Mouse (Mus musculus) hindbrain, embryonic 14.5 days (tissue): ENCODE measurements at regions not wholly inside any gene's neighbourhood (a gene's known extent, or its start where the extent isn't known, plus 50 kb on each side); places are given as distances from the start of the nearest gene placed in this dataset.

Source experiments
- ATAC-seq: fragments of 200-750 bp; cut with Nextera tagmentation; 2 replicates; pipeline ENCODE4 v1.8.0; 2017; ENCODE audit warnings: moderate number of reproducible peaks, mild to moderate bottlenecking, moderate TSS enrichment, moderate library complexity; ENCODE audit not compliant: low FRiP score
- DNase-seq: peaks from one replicate; pipeline ENCODE4 v3.0.0-alpha.2; 2015; ENCODE audit warnings: low spot score
- H3K27ac ChIP-seq: fragments of 300-500 bp; sonication (generic); 2 replicates; pipeline ENCODE4 v1.5.1; 2014; ENCODE audit warnings: mild to moderate bottlenecking, moderate library complexity
- H3K27me3 ChIP-seq: fragments of 300-500 bp; sonication (generic); 2 replicates; pipeline ENCODE4 v1.6.1; 2014; ENCODE audit warnings: mild to moderate bottlenecking, low read length, mixed read lengths; ENCODE audit not compliant: control insufficient read depth, insufficient read depth
- H3K36me3 ChIP-seq: fragments of 300-500 bp; sonication (generic); replicated peaks from 2 replicates; pipeline ENCODE4 v1.6.1; 2014; ENCODE audit not compliant: control insufficient read depth, insufficient read depth
- H3K4me1 ChIP-seq: fragments of 300-500 bp; sonication (generic); replicated peaks from 2 replicates; pipeline ENCODE4 v1.6.1; 2014; ENCODE audit warnings: antibody characterized with exemption, low read length, mixed read lengths; ENCODE audit not compliant: control insufficient read depth, insufficient read depth
- H3K4me2 ChIP-seq: fragments of 300-500 bp; sonication (generic); replicated peaks from 2 replicates; pipeline ENCODE4 v1.6.1; 2014; ENCODE audit warnings: mild to moderate bottlenecking, moderate library complexity
- H3K4me3 ChIP-seq: fragments of 300-500 bp; sonication (generic); replicated peaks from 2 replicates; pipeline ENCODE4 v1.5.1; 2014; ENCODE audit warnings: mild to moderate bottlenecking, low read length
- H3K9ac ChIP-seq: fragments of 300-500 bp; sonication (generic); 2 replicates; pipeline ENCODE4 v1.6.1; 2014
- H3K9me3 ChIP-seq: fragments of 300-500 bp; sonication (generic); 2 replicates; pipeline ENCODE4 v1.6.1; 2016; ENCODE audit warnings: low read length; ENCODE audit not compliant: control insufficient read depth
- WGBS: fragments of 180-500 bp; shearing (Covaris S2); extraction: QIAGEN DNeasy Blood & Tissue Kit; methylation state at CpG from one replicate; pipeline ENCODE4 v1.1.7; 2014; 5-methylcytosine and 5-hydroxymethylcytosine counted together

DNA sequence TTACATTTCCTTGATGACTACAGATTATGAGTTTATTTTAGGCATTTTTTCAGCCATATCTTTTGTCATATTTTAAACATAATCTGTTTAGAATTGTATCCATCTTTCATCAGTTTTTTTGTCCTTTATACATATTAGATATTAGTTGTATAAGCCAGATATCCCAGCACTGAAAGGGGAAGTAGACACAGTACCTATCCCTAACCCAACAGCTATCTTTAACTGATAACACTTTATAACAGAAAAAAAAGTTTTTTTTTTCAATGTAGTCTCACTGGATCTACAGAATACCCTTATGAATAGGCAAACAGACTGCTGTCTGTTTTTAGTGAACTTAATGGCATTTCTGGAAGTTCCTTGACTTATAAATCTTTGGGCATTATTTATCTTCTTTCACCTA is 1152.1 kb upstream of the Fam98a start:
- Histone ChIP-seq H3K36me3 (no peaks in the 10 kb centered on the region), H3K4me3 (no peak overlapping the region), H3K27ac (no peak overlapping the region), H3K4me1 (no peaks in the 10 kb centered on the region), H3K9me3 (no peaks in the 10 kb centered on the region), H3K27me3 (no peaks in the 10 kb centered on the region), H3K9ac (no peak overlapping the region), H3K4me2 (no peak overlapping the region)
- DNase-seq, result no peak
- no peak for ATAC-seq

DNA sequence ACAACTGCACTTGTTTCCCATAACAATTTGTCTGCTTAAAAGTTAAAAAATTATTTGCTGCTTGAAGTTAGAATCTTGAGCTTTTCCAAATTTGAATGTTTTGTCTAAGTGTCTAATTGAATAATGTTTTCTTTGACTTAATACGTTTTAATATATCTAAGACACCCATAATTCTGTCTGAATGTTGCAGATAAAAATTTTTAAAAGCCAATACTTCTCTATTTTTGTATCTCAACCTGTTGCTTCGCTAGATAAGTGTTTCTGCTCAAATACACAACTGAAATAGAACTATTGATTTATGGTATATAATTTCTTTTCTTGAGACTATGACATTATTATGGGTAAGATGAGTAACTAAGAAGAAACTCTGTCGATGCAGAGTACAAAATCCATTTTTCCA is 1144.5 kb upstream of the Fam98a start:
- H3K4me2 ChIP-seq, result no peak overlapping the region
- H3K4me1 ChIP-seq, result no peaks in the 10 kb centered on the region
- no peak overlapping the region for H3K4me3 ChIP-seq
- H3K9ac ChIP-seq, result no peak overlapping the region
- DNase-seq, result no peak
- 79% methylated on average over 3 of the region's 3 CpGs for WGBS
- ATAC-seq, result no peak
- H3K27ac ChIP-seq, result no peak overlapping the region
- no peaks in the 10 kb centered on the region for H3K36me3 ChIP-seq
- H3K27me3 ChIP-seq, result no peaks in the 10 kb centered on the region
- H3K9me3 ChIP-seq, result no peaks in the 10 kb centered on the region

DNA sequence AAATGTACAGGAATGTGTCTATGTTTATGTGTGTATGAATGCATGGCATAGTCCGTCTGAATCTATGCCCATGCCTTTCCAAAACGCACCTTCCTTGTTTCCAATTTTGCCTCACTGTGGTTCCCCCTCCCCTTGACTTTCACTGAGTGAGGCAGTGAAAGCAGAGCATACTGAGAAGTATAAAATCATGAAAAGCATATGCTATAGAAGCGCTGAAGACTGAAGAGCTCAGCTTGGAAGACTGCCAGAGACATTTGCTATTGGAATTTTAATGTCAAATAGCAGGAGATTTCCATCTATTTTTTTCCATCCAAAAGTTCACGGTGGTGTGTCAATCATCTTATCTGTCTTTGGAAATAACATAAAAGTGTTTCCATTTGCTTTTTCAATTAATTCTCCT is 1106.3 kb upstream of the Fam98a start:
- 72% methylated on average over 4 of the region's 4 CpGs for WGBS
- Histone ChIP-seq H3K27me3 (no peaks in the 10 kb centered on the region), H3K4me1 (no peaks in the 10 kb centered on the region), H3K27ac (no peak overlapping the region), H3K4me3 (no peak overlapping the region), H3K9ac (no peak overlapping the region), H3K9me3 (no peaks in the 10 kb centered on the region), H3K36me3 (no peaks in the 10 kb centered on the region), H3K4me2 (no peak overlapping the region)
- ATAC-seq (peak; percentile 27; the same call in 1 of the 2 replicates), DNase-seq (no peak)

DNA sequence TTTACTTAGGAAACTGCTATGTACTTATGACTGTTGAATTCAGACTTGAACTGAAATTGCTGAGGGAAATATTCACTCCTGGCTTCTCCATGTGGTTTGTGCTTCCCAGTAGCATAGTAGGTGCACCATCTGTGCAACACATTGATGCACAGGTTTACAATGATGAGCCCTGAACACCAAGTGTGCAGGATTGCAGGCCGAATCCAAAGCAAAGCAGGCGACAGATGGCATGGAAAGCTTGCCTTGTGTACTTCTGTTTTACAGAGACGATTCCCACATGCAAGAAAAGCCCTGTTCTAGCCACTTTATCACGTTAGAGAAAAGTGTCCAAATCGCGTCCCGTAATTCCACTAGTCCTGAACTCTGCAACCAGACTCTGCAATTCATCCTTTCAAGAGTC is 1074.2 kb upstream of the Fam98a start:
- Histone ChIP-seq H3K27ac (no peak overlapping the region), H3K9me3 (no peaks in the 10 kb centered on the region), H3K27me3 (no peaks in the 10 kb centered on the region), H3K9ac (no peak overlapping the region), H3K4me1 (no peaks in the 10 kb centered on the region), H3K4me2 (no peak overlapping the region), H3K4me3 (no peak overlapping the region), H3K36me3 (no peaks in the 10 kb centered on the region)
- WGBS, result 88% methylated on average over 7 of the region's 7 CpGs
- ATAC-seq (no peak), DNase-seq (no peak)

DNA sequence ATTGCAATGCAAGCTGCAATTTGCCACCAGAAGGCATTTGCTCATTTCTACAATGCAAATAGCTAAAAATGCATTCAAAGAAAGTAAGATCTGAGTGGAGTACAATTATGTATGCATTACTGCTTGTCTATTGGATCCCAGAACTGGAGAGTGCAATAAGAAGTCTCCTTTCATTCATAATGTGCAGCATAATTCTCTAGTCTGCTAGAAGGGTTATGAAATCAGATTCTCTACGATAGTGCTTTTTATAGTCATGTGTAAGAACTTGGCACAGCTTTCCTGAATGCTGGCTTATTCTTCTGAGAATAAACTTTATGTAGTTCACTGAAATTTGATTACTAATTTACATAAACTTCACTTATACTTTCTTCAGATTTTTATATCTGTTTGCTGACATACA is 1053.5 kb upstream of the Fam98a start:
- Histone ChIP-seq H3K9me3 (no peaks in the 10 kb centered on the region), H3K4me2 (no peak overlapping the region), H3K9ac (no peak overlapping the region), H3K36me3 (no peaks in the 10 kb centered on the region), H3K4me1 (no peaks in the 10 kb centered on the region), H3K4me3 (no peak overlapping the region), H3K27me3 (no peaks in the 10 kb centered on the region), H3K27ac (no peak overlapping the region)
- WGBS, result 76% methylated on average over 1 of the region's 1 CpGs
- no peak for DNase-seq
- no peak for ATAC-seq

DNA sequence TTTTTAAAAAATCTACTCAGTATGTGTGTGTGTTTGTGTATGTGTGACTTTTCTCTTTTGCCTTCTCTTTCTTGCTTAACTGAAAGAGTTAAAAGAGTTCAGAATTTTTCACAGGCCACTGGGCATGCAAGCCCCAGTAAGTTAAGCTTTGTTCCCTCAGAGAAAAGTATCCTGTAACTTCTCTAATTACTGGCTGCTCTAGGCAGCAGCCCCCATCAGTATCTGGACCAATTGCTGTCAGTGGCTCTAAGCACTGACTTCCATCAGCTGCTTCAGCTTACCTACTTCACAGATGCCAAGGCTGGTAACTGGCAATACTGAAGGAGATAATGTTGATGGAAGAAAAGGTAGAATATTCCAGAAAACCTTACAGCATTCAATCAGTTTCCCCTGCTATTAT is 1026.6 kb upstream of the Fam98a start:
- no peaks in the 10 kb centered on the region for H3K4me1 ChIP-seq
- no peaks in the 10 kb centered on the region for H3K9me3 ChIP-seq
- H3K27ac ChIP-seq, result no peak overlapping the region
- no peak overlapping the region for H3K4me3 ChIP-seq
- ATAC-seq (no peak), DNase-seq (no peak)
- H3K9ac ChIP-seq, result no peak overlapping the region
- H3K36me3 ChIP-seq, result no peaks in the 10 kb centered on the region
- H3K27me3 ChIP-seq, result no peaks in the 10 kb centered on the region
- no peak overlapping the region for H3K4me2 ChIP-seq

DNA sequence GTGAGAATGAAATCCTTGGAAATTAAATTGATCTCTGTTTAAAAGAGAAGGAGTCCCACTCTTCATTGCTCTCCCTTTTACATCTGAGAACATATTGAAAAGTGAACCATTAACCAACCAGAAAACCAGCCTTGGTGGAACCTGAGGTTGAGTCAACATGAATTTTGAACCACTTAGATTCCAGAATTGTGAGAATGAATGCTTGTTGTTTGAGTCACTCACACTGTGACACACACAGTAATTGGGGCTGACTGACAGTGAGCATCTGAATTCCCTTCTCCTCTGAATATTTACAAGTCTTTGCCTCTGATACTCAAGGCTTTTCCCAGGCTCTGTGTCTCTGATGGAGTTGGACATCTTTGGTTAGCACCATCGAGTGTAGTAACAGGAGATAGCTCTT is 1008.0 kb upstream of the Fam98a start:
- H3K9me3 ChIP-seq, result no peaks in the 10 kb centered on the region
- no peaks in the 10 kb centered on the region for H3K36me3 ChIP-seq
- no peaks in the 10 kb centered on the region for H3K27me3 ChIP-seq
- ATAC-seq (no peak), DNase-seq (no peak)
- no peak overlapping the region for H3K4me3 ChIP-seq
- 76% methylated on average over 1 of the region's 1 CpGs for WGBS
- H3K4me2 ChIP-seq, result no peak overlapping the region
- no peak overlapping the region for H3K9ac ChIP-seq
- H3K27ac ChIP-seq, result no peak overlapping the region
- H3K4me1 ChIP-seq, result no peaks in the 10 kb centered on the region

DNA sequence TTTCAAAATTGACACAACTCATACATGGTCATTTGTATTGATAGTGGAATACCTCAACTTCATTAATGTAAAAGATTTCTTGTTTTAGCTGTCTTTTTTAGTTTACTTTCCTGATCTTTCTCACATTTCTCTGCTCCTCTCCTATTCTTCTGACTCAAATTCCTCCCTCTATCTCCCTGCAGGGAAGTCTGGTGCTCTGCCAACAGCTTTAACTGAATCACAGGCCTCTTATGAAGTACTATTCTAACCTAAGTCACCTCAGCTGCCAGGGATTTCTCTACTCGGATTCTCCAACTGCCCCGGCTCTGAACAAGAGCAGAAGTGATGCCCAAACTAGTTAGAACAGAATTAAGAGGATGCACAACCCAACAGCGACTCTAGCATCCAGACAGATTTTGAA is 993.8 kb upstream of the Fam98a start:
- no peak overlapping the region for H3K4me2 ChIP-seq
- H3K4me3 ChIP-seq, result no peak overlapping the region
- no peak overlapping the region for H3K27ac ChIP-seq
- DNase-seq (no peak), ATAC-seq (no peak)
- no peaks in the 10 kb centered on the region for H3K36me3 ChIP-seq
- H3K9ac ChIP-seq, result no peak overlapping the region
- no peaks in the 10 kb centered on the region for H3K9me3 ChIP-seq
- H3K27me3 ChIP-seq, result no peaks in the 10 kb centered on the region
- 80% methylated on average over 3 of the region's 3 CpGs for WGBS
- no peaks in the 10 kb centered on the region for H3K4me1 ChIP-seq

DNA sequence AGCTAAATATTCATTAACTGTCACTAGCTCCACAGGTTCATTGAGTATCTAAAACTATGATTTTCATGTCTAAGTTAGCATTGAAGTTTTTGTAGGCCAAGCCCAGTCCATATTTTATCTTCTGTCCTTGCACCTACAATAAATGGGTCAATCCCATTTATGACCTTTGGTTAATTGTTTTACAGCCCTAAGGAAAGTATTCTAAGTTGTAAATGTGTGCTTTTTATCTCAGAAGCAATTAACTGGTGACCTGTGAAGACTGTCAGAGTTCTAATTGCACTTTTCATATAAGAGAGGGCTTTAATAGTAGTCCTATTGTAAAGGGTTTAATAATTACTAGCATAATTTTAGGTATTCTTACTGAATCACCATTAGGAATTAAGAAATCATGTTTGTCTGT is 984.0 kb upstream of the Fam98a start:
- ATAC-seq (no peak), DNase-seq (no peak)
- no peaks in the 10 kb centered on the region for H3K4me1 ChIP-seq
- H3K36me3 ChIP-seq, result no peaks in the 10 kb centered on the region
- no peak overlapping the region for H3K9ac ChIP-seq
- no peak overlapping the region for H3K4me3 ChIP-seq
- no peak overlapping the region for H3K27ac ChIP-seq
- H3K27me3 ChIP-seq, result no peaks in the 10 kb centered on the region
- H3K4me2 ChIP-seq, result no peak overlapping the region
- H3K9me3 ChIP-seq, result no peaks in the 10 kb centered on the region

DNA sequence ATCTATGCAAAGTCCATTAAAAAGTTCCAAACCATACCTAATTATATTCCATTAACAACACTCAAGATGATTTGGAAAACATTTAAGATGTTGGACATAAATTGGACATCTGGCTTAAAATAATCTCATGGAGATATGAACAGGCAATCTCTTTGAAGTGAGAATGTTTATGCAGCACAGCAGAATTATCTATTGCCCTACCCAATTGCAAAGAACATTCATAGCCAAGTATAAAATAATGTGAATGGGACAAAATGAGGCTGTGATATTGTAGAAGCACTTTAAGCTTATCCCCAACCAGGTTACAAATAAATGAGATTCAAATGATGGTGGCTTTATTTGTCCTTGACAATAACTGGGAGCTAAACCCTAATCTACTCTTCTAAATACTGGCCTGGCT is 950.0 kb upstream of the Fam98a start:
- H3K36me3 ChIP-seq, result no peaks in the 10 kb centered on the region
- no peak for DNase-seq

More for the DNA sequence above, 950.0 kb upstream of the Fam98a start:
- Histone ChIP-seq H3K4me1 (no peaks in the 10 kb centered on the region), H3K9me3 (no peaks in the 10 kb centered on the region), H3K4me2 (no peak overlapping the region), H3K27ac (no peak overlapping the region), H3K27me3 (no peaks in the 10 kb centered on the region), H3K9ac (no peak overlapping the region), H3K4me3 (no peak overlapping the region)
- ATAC-seq, result no peak
